Mouse (Mus musculus) heart, embryonic 11.5 days (tissue): Measurements from ENCODE around the gene Gm35134. TPM values are rescaled to one million over a fixed set of nuclear protein-coding genes. Genes with fewer than 3 reads are reported as not detected.
"Not testable (repeated sequence)": the region's sequence is repeated elsewhere in the genome, so short reads cannot be mapped to it uniquely, and the experiment has no call there.

Experiments
- ATAC-seq: fragments of 200-750 bp; cut with Nextera tagmentation; replicated peaks from 2 replicates; pipeline ENCODE4 v1.8.0; 2017; ENCODE audit warnings: moderate library complexity; ENCODE audit not compliant: insufficient number of reproducible peaks, low FRiP score, low TSS enrichment
- H3K27ac ChIP-seq: fragments of 300-500 bp; sonication (generic); 2 replicates; pipeline ENCODE4 v1.5.1; 2014; ENCODE audit warnings: mild to moderate bottlenecking, low read depth, low read length
- H3K27me3 ChIP-seq: fragments of 300-500 bp; sonication (generic); 2 replicates; pipeline ENCODE4 v1.6.1; 2014; ENCODE audit warnings: mild to moderate bottlenecking, low read length, mixed read lengths; ENCODE audit not compliant: control insufficient read depth, insufficient read depth
- H3K36me3 ChIP-seq: fragments of 300-500 bp; sonication (generic); 2 replicates; pipeline ENCODE4 v1.6.1; 2014; ENCODE audit warnings: mild to moderate bottlenecking, low read length, moderate library complexity, mixed read lengths; ENCODE audit not compliant: control insufficient read depth, insufficient read depth
- H3K4me1 ChIP-seq: fragments of 300-500 bp; sonication (generic); 2 replicates; pipeline ENCODE4 v1.6.1; 2014; ENCODE audit warnings: low read length; ENCODE audit not compliant: control insufficient read depth, insufficient read depth
- H3K4me2 ChIP-seq: fragments of 300-500 bp; sonication (generic); 2 replicates; pipeline ENCODE4 v1.6.1; 2014; ENCODE audit warnings: mild to moderate bottlenecking, moderate library complexity
- H3K4me3 ChIP-seq: fragments of 300-500 bp; sonication (generic); 2 replicates; pipeline ENCODE4 v1.5.1; 2014; ENCODE audit warnings: low read depth, low read length
- H3K9ac ChIP-seq: fragments of 300-500 bp; sonication (generic); 2 replicates; pipeline ENCODE4 v1.6.1; 2014; ENCODE audit warnings: mild to moderate bottlenecking, low read depth, low read length, moderate library complexity
- H3K9me3 ChIP-seq: fragments of 300-500 bp; sonication (generic); replicated peaks from 2 replicates; pipeline ENCODE4 v1.6.1; 2016; ENCODE audit warnings: low read length; ENCODE audit not compliant: control insufficient read depth
- WGBS: fragments of 180-500 bp; shearing (Covaris S2); extraction: QIAGEN DNeasy Blood & Tissue Kit; methylation state at CpG from one replicate; pipeline ENCODE4 v1.1.7; 2014; ENCODE audit not compliant: insufficient replicate concordance; 5-methylcytosine and 5-hydroxymethylcytosine counted together
- polyA plus RNA-seq: library from polyadenylated mRNA; unstranded; fragments of >200 nt; fragmentation: Nextera tagmentation; extraction: Ambion mirVana; gene quantifications from 2 replicates; pipeline ENCODE4 v1.2.1, GENCODE M21; 2014

Gm35134 gene
- not detected in 2 replicates for polyA plus RNA-seq

GRCm38 (mm10) chrY:19112707-19113106, at the start of gene Gm35134:
Gm35134 (plus strand) TSS chrY:19113007.
- H3K4me2 ChIP-seq, H3K27ac ChIP-seq, H3K36me3 ChIP-seq, H3K9me3 ChIP-seq, H3K9ac ChIP-seq, H3K4me3 ChIP-seq, H3K4me1 ChIP-seq, ATAC-seq, H3K27me3 ChIP-seq: not testable (repeated sequence)
- no CpG with 5 or more reads among the region's 7 CpGs for WGBS
